10 mouse cellular contexts compared by ENCODE assay signal in genomic region chr9:61321825-61322224, GRCm38 (mm10). TPM values are rescaled to one million over a fixed set of nuclear protein-coding genes. Genes with fewer than 3 reads are reported as not detected.
DNase-seq lines count a peak whose midpoint lies in the region; ATAC-seq and TF ChIP-seq lines count a peak whose summit lies in the region.
"Had no signal": no experiment of that assay in that cellular context is flagged by ENCODE, and none has a peak within 500 bp of the region (broad histone marks: within the 10 kb centered on the region; RNA-seq: fewer than 3 reads in every experiment).

No protein-coding gene starts in this region.

- H3K4me1 ChIP-seq in lung, embryonic 16.5 days (replicated peaks; ENCODE audit: control insufficient read depth, insufficient read depth, low read length): peaks cover 2% of the 10 kb centered on the region; the same call in 1 of the 2 replicates
- H3K4me1 ChIP-seq in hindbrain, postnatal 0 days (ENCODE audit: insufficient read depth, low read length): peaks cover 14% of the 10 kb centered on the region
- peaks cover 19% of the 10 kb centered on the region for H3K4me1 ChIP-seq in midbrain, embryonic 11.5 days (ENCODE audit: control insufficient read depth, insufficient read depth, low read length)

- no peaks in the 10 kb centered on the region for H3K79me2 ChIP-seq in myocyte (ENCODE audit: control insufficient read depth, insufficient read depth)

- intact Hi-C loops in heart, postnatal 14 days (cut with DNase I): no loop called here

- peak; percentile 92 for DNase-seq in heart, adult 11 months
- no peak for DNase-seq in heart, postnatal 14 days
- DNase-seq in lung, postnatal 14 days: no peak
- peak; percentile 87 to 91 for DNase-seq in cerebellum, postnatal 10 days
- no peak for DNase-seq in hindbrain, postnatal 0 days (ENCODE audit: low spot score)
- no peak for DNase-seq in midbrain, embryonic 11.5 days (ENCODE audit: low spot score, missing footprints)

- TF ChIP-seq CTCF in hindbrain, postnatal 0 days (IDR thresholded peaks at IDR 0.05; ENCODE audit: low read depth): no peak

- WGBS in lung, embryonic 16.5 days: 43% methylated on average over 8 of the region's 8 CpGs
- WGBS in hindbrain, postnatal 0 days: 51% methylated on average over 8 of the region's 8 CpGs
- 72% methylated on average over 8 of the region's 8 CpGs for WGBS in midbrain, embryonic 11.5 days

- H3K4me2 ChIP-seq in lung, embryonic 16.5 days (ENCODE audit: low read depth, low read length): no peak overlapping the region
- peak overlapping the region; percentile 75 for H3K4me2 ChIP-seq in myocyte (ENCODE audit: low read depth)
- H3K4me2 ChIP-seq in hindbrain, postnatal 0 days (ENCODE audit: low read depth, low read length): no peak overlapping the region
- H3K4me2 ChIP-seq in midbrain, embryonic 11.5 days: no peak overlapping the region

- peaks cover 2% of the 10 kb centered on the region; the same call in 1 of the 2 replicates for H3K9me3 ChIP-seq in lung, embryonic 16.5 days (ENCODE audit: control insufficient read depth, low read length)
- H3K9me3 ChIP-seq in hindbrain, postnatal 0 days (ENCODE audit: low read length): no peaks in the 10 kb centered on the region
- H3K9me3 ChIP-seq in midbrain, embryonic 11.5 days (ENCODE audit: control insufficient read depth, low read length): no peaks in the 10 kb centered on the region

- no peaks in the 10 kb centered on the region for H3K36me3 ChIP-seq in lung, embryonic 16.5 days (ENCODE audit: control insufficient read depth, insufficient read depth, low read length)
- H3K36me3 ChIP-seq in myocyte (ENCODE audit: control insufficient read depth, insufficient read depth): no peaks in the 10 kb centered on the region
- H3K36me3 ChIP-seq in hindbrain, postnatal 0 days (ENCODE audit: insufficient read depth, low read length): no peaks in the 10 kb centered on the region
- H3K36me3 ChIP-seq in midbrain, embryonic 11.5 days (ENCODE audit: control insufficient read depth, insufficient read depth, low read length): no peaks in the 10 kb centered on the region

- no peak overlapping the region for H3K27ac ChIP-seq in lung, embryonic 16.5 days (ENCODE audit: low read length)
- no peak overlapping the region for H3K27ac ChIP-seq in hindbrain, postnatal 0 days
- no peak overlapping the region for H3K27ac ChIP-seq in midbrain, embryonic 11.5 days (ENCODE audit: low read depth, low read length)
- H3K27ac ChIP-seq: macrophage had no signal

- peak; percentile 34; the same call in 1 of the 2 replicates for ATAC-seq in lung, embryonic 16.5 days (ENCODE audit: low read depth)
- no peak for ATAC-seq in hindbrain, postnatal 0 days
- ATAC-seq in midbrain, embryonic 11.5 days (ENCODE audit: low FRiP score): no peak

- TF ChIP-seq POLR2A in myocyte (IDR thresholded peaks at IDR 0.05; ENCODE audit: insufficient read length, low read depth): no peak

- H3K27me3 ChIP-seq in lung, embryonic 16.5 days (ENCODE audit: control insufficient read depth, insufficient read depth, low read depth, low read length): peaks cover 70% of the 10 kb centered on the region
- no peaks in the 10 kb centered on the region for H3K27me3 ChIP-seq in myocyte (ENCODE audit: control insufficient read depth, insufficient read depth, insufficient read length)
- H3K27me3 ChIP-seq in hindbrain, postnatal 0 days (ENCODE audit: insufficient read depth, low read length): no peaks in the 10 kb centered on the region
- no peaks in the 10 kb centered on the region for H3K27me3 ChIP-seq in midbrain, embryonic 11.5 days (ENCODE audit: control insufficient read depth, insufficient read depth, low read length)

- H3K9ac ChIP-seq in lung, embryonic 16.5 days (ENCODE audit: low read length): no peak overlapping the region
- no peak overlapping the region for H3K9ac ChIP-seq in hindbrain, postnatal 0 days (replicated peaks; ENCODE audit: low read length)
- H3K9ac ChIP-seq in midbrain, embryonic 11.5 days (ENCODE audit: low read length): no peak overlapping the region

- H3ac ChIP-seq in myocyte (ENCODE audit: control insufficient read depth, insufficient read length): no peak overlapping the region

- no peak overlapping the region for H3K4me3 ChIP-seq in lung, embryonic 16.5 days (ENCODE audit: low read length)
- no peak overlapping the region for H3K4me3 ChIP-seq in myocyte
- H3K4me3 ChIP-seq in hindbrain, postnatal 0 days (ENCODE audit: low read length): no peak overlapping the region
- no peak overlapping the region for H3K4me3 ChIP-seq in midbrain, embryonic 11.5 days (ENCODE audit: low read depth, low read length)
- H3K4me3 ChIP-seq: erythroblast, embryonic 14.5 days had no signal

TF ChIP-seq in myocyte, 11 proteins besides CTCF, POLR2A, EP300 and RAD21:
- TF ChIP-seq USF1 (IDR thresholded peaks at IDR 0.05; ENCODE audit: low read depth) (no peak), SRF (IDR thresholded peaks at IDR 0.05; ENCODE audit: control insufficient read depth, insufficient read length, low read depth) (no peak), POLR2AphosphoS2 (IDR thresholded peaks at IDR 0.05; ENCODE audit: insufficient read length, low read depth) (no peak), MYOD1 (IDR thresholded peaks at IDR 0.05; ENCODE audit: control insufficient read depth in 1 of 3, insufficient read length in 2 of 3, low read depth in 2 of 3) (no peak), MAX (IDR thresholded peaks at IDR 0.05; ENCODE audit: low read depth) (no peak), TCF12 (IDR thresholded peaks at IDR 0.05; ENCODE audit: insufficient read depth, poor library complexity, severe bottlenecking) (no peak), REST (IDR thresholded peaks at IDR 0.05; ENCODE audit: insufficient read depth, insufficient read length) (no peak), TCF3 (IDR thresholded peaks at IDR 0.05; ENCODE audit: insufficient read length, low read depth) (no peak), MYOG (IDR thresholded peaks at IDR 0.05; ENCODE audit: control insufficient read depth in 1 of 3, insufficient read depth in 1 of 3, insufficient read length in 2 of 3, low read depth in 2 of 3) (no peak), E2F4 (IDR thresholded peaks at IDR 0.05; ENCODE audit: insufficient read depth) (no peak), CEBPB (IDR thresholded peaks at IDR 0.05; ENCODE audit: insufficient read depth, poor library complexity, severe bottlenecking) (no peak)

RNA-seq across cellular contexts. Expression of gene Tle3, which starts 50.3 kb away (rescaled TPM):
- 10 to 100 TPM; 24.4 to 29.0 TPM for total RNA-seq in heart, postnatal 14 days (2021)
- polyA plus RNA-seq in lung, embryonic 16.5 days (2015; fragmentation: Nextera tagmentation; extraction: Ambion mirVana): 23.3 and 23.4 TPM in 2 replicates
- 62.1 TPM for polyA plus RNA-seq in myocyte (2012; fragmentation: generic; extraction: Trizol)
- total RNA-seq in hindbrain, postnatal 0 days (2014; rRNA removed): 74.1 and 81.3 TPM in 2 replicates
- 15.5 and 17.7 TPM in 2 replicates for polyA plus RNA-seq in hindbrain, postnatal 0 days (2015; fragmentation: Nextera tagmentation; extraction: Ambion mirVana)
- polyA plus RNA-seq in midbrain, embryonic 11.5 days (2014; fragmentation: Nextera tagmentation; extraction: Ambion mirVana): 38.2 and 38.9 TPM in 2 replicates

Comparison
In these comparisons a context has a peak if more than half of its experiments do, and no peak if none do; other contexts are left out.
1. DNase-seq: peak in heart, adult 11 months (single experiment) and cerebellum, postnatal 10 days (2 of 2); none in heart, postnatal 14 days (0 of 2), lung, postnatal 14 days (single experiment), hindbrain, postnatal 0 days (single experiment) and midbrain, embryonic 11.5 days (single experiment).